Mouse (Mus musculus) erythroblast, adult 5-6 weeks (primary cell): Measurements from ENCODE around the gene Fbxl8. TPM values are rescaled to one million over a fixed set of nuclear protein-coding genes. Genes with fewer than 3 reads are reported as not detected.

Source experiments
- ATAC-seq: replicated peaks from 2 replicates; pipeline ENCODE4 v1.8.0; 2016; ENCODE audit warnings: moderate number of reproducible peaks, mild to moderate bottlenecking, moderate TSS enrichment, inconsistent platforms; ENCODE audit not compliant: poor library complexity, low FRiP score, severe bottlenecking
- total RNA-seq, 2 experiments: library from RNA; stranded (forward) in 1 of 2; stranded (reverse) in 1 of 2; fragments of 150-400 nt in 1 of 2; fragments of 200-764, 138-1000 nt in 1 of 2; gene quantifications; 2 replicates each; pipeline versions ENCODE4 v1.2.3 to v1.2.4; 2015 to 2017; ENCODE audit warnings: low replicate concordance in 2 of 2

Gene Fbxl8
- total RNA-seq, 2 experiments from 2014 or later, result 0.94 to 3.5 TPM

- ATAC-seq, result peak; percentile 73
These were observed 33.2 kb downstream of the Fbxl8 start, which contains the start of gene E2f4 for GRCm38 (mm10) chr8:105297511-105298192. Gene E2f4 (plus strand): TSS chr8:105297663.

GRCm38 (mm10) chr8:105298351-105299252, 34.2 kb downstream of the Fbxl8 start:
- ATAC-seq, result peak; percentile 17; the same call in 1 of the 2 replicates

- ATAC-seq, result peak; percentile 80
These were observed 35.5 kb downstream of the Fbxl8 start for GRCm38 (mm10) chr8:105299962-105300361.

GRCm38 (mm10) chr8:105303396-105303795, 38.9 kb downstream of the Fbxl8 start:
- ATAC-seq, result no peak

GRCm38 (mm10) chr8:105303874-105304273, 39.4 kb downstream of the Fbxl8 start:
- no peak for ATAC-seq

- ATAC-seq, result no peak
These were observed 40.1 kb downstream of the Fbxl8 start for GRCm38 (mm10) chr8:105304325-105305210.

- peak; percentile 56 for ATAC-seq
These were observed 41.0 kb downstream of the Fbxl8 start, which contains the start of gene Elmo3 for GRCm38 (mm10) chr8:105305211-105306145. Gene Elmo3 (plus strand): TSS chr8:105305601.

GRCm38 (mm10) chr8:105306146-105306691, 41.8 kb downstream of the Fbxl8 start:
- no peak for ATAC-seq

GRCm38 (mm10) chr8:105307670-105308069, 43.2 kb downstream of the Fbxl8 start:
- ATAC-seq, result no peak

- no peak for ATAC-seq
These were observed 44.0 kb downstream of the Fbxl8 start for GRCm38 (mm10) chr8:105308428-105308827.

- ATAC-seq, result no peak
These were observed 44.8 kb downstream of the Fbxl8 start for GRCm38 (mm10) chr8:105309142-105309847.

GRCm38 (mm10) chr8:105310118-105310517, 45.7 kb downstream of the Fbxl8 start:
- ATAC-seq, result no peak

- 0 out of 2 replicates have a peak, but pooled peaks have one; percentile 7 for ATAC-seq
These were observed 47.3 kb downstream of the Fbxl8 start for GRCm38 (mm10) chr8:105311718-105312117.

- ATAC-seq, result peak; percentile 18
These were observed 48.5 kb downstream of the Fbxl8 start for GRCm38 (mm10) chr8:105312891-105313481.

GRCm38 (mm10) chr8:105313622-105314402, 49.4 kb downstream of the Fbxl8 start:
- no peak for ATAC-seq

- ATAC-seq, result no peak
These were observed 50.8 kb downstream of the Fbxl8 start for GRCm38 (mm10) chr8:105315073-105315769.
